Mouse (Mus musculus) ovary, postnatal 36 days (tissue): ENCODE data around the gene Pdc.
"Not testable (repeated sequence)": the region's sequence is repeated elsewhere in the genome, so short reads cannot be mapped to it uniquely, and the experiment has no call there.

Source experiments
- DNase-seq: peaks from one replicate; pipeline ENCODE4 v3.0.0; 2022; ENCODE audit warnings: low spot score, mixed read lengths

Pdc gene

DNA sequence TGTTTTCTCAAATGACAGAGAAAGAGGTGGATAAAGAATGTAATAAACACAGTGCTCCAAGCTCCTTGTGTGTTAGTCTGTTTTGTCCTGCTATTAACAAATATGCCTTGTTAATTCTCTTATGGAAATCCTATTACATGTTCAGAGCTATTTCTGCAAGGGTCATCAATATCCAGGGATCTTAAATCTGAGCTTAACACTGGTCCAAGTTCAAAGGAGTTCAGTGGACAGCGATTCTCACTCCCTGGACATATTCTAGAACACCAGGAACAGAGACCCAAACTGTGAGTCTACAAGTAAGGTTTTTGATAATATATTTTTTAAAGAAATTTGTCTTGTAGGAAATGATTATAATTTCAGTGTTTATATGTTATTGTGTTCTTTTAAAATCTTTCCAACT, at the start of gene Pdc:
Gene Pdc, plus strand, starts transcription at position 213 of the 400 bp plus-strand sequence.
- DNase-seq, result no peak

GRCm38 (mm10) chr1:150294051-150294450, 25.2 kb upstream of the Pdc start:
- DNase-seq, result not testable (repeated sequence)

- DNase-seq, result no peak
Observed at GRCm38 (mm10) chr1:150307599-150307998, 11.6 kb upstream of the Pdc start.

DNA sequence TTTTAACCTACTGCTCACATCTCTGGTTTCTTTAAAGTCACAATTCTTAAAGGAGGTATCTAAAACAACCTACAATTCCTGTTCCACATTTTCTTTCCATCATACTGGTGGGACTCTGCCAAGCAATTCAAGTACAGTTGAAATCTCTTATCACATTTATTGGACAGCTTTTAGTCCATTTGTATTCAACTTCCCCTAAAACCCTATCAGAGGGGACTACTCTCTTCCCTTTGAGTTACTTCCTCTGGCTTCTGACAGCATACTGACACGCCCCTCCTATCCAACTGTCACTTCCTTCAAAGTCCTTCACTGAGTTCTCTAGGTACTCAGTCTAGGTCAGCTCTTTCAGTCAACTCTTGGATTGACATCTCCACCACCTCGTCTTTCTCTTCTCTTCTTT, 15.9 kb downstream of the Pdc start:
- no peak for DNase-seq

DNA sequence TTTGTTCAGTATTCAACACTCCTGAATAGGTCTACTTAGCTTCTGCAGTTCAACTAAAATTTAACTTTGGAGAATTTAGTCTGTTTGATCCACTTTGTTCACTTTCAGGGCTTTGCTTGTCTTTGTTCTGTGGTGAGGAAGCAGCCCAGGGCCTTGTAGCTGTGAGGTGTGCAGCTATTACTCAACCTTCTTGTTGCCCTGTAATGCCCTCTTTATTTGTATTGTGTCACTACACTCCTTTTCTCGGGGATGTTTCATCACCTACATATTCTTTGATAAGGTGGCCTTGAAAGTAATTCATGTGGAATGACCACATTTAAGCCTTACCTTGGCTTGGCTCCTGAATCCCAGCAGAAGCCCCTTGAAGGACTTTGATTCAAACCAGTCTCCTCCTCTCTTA, 41.6 kb downstream of the Pdc start:
- no peak for DNase-seq

DNA sequence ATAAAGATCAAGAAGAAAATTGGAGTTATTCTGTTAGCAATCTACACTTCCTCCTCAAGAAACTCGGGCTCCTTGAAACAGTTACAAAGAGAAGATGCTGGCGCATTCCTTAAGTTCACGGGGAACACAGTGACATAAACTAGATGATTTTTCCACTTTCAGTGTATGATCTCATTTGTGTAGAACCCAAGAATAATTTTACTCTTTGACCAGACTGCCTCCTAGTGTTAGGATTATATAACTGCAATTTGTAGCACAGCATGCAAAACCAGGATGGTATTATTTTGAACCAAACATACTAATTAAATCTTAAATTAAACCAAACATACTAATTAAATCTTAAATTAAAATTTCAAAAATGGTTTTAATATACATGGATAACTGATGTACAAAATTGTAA, 53.7 kb downstream of the Pdc start:
- DNase-seq, result no peak

GRCm38 (mm10) chr1:150374247-150374646, 55.0 kb downstream of the Pdc start:
- DNase-seq, result no peak
